8 mouse cellular contexts compared by ENCODE assay signal in the genomic region with DNA sequence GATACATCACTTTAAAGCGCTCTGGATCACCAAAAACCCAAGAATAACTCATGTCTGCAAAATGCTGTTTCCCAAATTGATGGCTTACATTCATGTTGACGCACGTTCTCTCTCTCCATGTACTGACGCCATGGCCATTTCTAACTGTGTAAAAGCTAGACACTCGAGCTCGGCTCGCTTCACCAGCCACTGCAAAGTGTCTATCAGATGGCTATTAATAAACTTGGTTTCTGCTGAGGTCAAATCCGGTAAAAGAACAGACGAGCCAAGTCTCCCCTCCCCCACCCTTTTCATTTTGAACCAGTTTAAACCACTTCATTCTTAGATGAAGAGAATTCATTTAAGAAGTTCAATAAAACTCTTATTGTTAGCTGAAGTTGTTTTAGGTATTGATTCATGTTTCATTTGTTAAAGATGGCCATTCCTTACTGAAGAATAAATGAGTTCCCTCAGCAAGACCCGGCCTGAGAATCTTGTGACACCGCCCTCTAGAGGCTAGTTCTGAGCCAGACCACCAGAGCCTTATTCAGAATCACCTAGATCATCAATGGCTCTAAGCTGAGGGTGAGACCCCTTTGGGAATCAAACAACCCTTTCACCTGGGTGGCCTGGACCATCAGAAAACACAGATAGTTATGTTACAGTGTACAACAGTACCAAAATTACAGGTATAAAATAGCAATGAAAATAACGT. TPM values are rescaled to one million over a fixed set of nuclear protein-coding genes. Genes with fewer than 3 reads are reported as not detected.
A peak's percentile ranks its signal among the peaks of the same experiment; 100 is the strongest.
DNase-seq lines count a peak whose midpoint lies in the region; ATAC-seq and TF ChIP-seq lines count a peak whose summit lies in the region.

No protein-coding gene starts in this region.

- WGBS in heart, embryonic 10.5 days = 51% methylated on average over 12 of the region's 12 CpGs
- WGBS in heart, embryonic 12.5 days = 42% methylated on average over 12 of the region's 12 CpGs
- 64% methylated on average over 12 of the region's 12 CpGs for WGBS in spleen, adult 2 months
- 73% methylated on average over 12 of the region's 12 CpGs for WGBS in embryonic facial prominence, embryonic 10.5 days
- 62% methylated on average over 12 of the region's 12 CpGs for WGBS in stomach, postnatal 0 days
- 76% methylated on average over 12 of the region's 12 CpGs for WGBS in hindbrain, embryonic 16.5 days

- H3K4me3 ChIP-seq in heart, embryonic 10.5 days = no peak overlapping the region
- no peak overlapping the region for H3K4me3 ChIP-seq in heart, embryonic 12.5 days
- H3K4me3 ChIP-seq in spleen, adult 2 months (ENCODE audit: extremely low read depth, insufficient read depth, insufficient read length) = no peak overlapping the region
- H3K4me3 ChIP-seq in embryonic facial prominence, embryonic 10.5 days = no peak overlapping the region
- no peak overlapping the region for H3K4me3 ChIP-seq in stomach, postnatal 0 days (ENCODE audit: low read depth, low read length)
- H3K4me3 ChIP-seq in hindbrain, embryonic 16.5 days (ENCODE audit: low read length) = no peak overlapping the region

- intact Hi-C loops in left cerebral cortex, postnatal 10 days (cut with DNase I) = no loop called here

- no peak overlapping the region for H3K27ac ChIP-seq in heart, embryonic 10.5 days
- no peak overlapping the region for H3K27ac ChIP-seq in heart, embryonic 12.5 days (ENCODE audit: poor library complexity, severe bottlenecking)
- H3K27ac ChIP-seq in spleen, adult 2 months (ENCODE audit: insufficient read depth, low read length) = no peak overlapping the region
- no peak overlapping the region for H3K27ac ChIP-seq in embryonic facial prominence, embryonic 10.5 days (replicated peaks)
- no peak overlapping the region for H3K27ac ChIP-seq in stomach, postnatal 0 days (replicated peaks)
- no peak overlapping the region for H3K27ac ChIP-seq in hindbrain, embryonic 16.5 days (ENCODE audit: low read depth, low read length)

- peaks cover 19% of the 10 kb centered on the region for H3K4me1 ChIP-seq in heart, embryonic 10.5 days
- peaks cover 20% of the 10 kb centered on the region for H3K4me1 ChIP-seq in heart, embryonic 12.5 days (replicated peaks)
- H3K4me1 ChIP-seq in spleen, adult 2 months (ENCODE audit: control insufficient read depth, insufficient read depth, insufficient read length) = no peaks in the 10 kb centered on the region
- H3K4me1 ChIP-seq in embryonic facial prominence, embryonic 10.5 days = peaks cover 13% of the 10 kb centered on the region
- no peaks in the 10 kb centered on the region for H3K4me1 ChIP-seq in stomach, postnatal 0 days (replicated peaks; ENCODE audit: control insufficient read depth, insufficient read depth)
- H3K4me1 ChIP-seq in hindbrain, embryonic 16.5 days (ENCODE audit: control insufficient read depth, insufficient read depth, low read depth, low read length) = peaks cover 7% of the 10 kb centered on the region

- peak; percentile 63 for DNase-seq in heart, embryonic 10.5 days (ENCODE audit: low spot score)
- no peak for DNase-seq in spleen, adult 2 months (ENCODE audit: low read depth in 1 of 2, low spot score in 2 of 2)
- no peak for DNase-seq in spleen, postnatal 36 days (ENCODE audit: low spot score in 2 of 2)
- peak; percentile 23 for DNase-seq in embryonic facial prominence, embryonic 10.5 days (ENCODE audit: low spot score)
- no peak for DNase-seq in stomach, postnatal 0 days (ENCODE audit: low spot score)
- DNase-seq in left cerebral cortex, postnatal 10 days (ENCODE audit: extremely low spot score in 1 of 2, low spot score in 2 of 2) = no peak

- H3K9me3 ChIP-seq in heart, embryonic 10.5 days = no peaks in the 10 kb centered on the region
- H3K9me3 ChIP-seq in heart, embryonic 12.5 days (replicated peaks) = no peaks in the 10 kb centered on the region
- no peaks in the 10 kb centered on the region for H3K9me3 ChIP-seq in embryonic facial prominence, embryonic 10.5 days
- H3K9me3 ChIP-seq in stomach, postnatal 0 days (ENCODE audit: control insufficient read depth, low read length) = no peaks in the 10 kb centered on the region
- H3K9me3 ChIP-seq in hindbrain, embryonic 16.5 days (ENCODE audit: control insufficient read depth, low read length) = no peaks in the 10 kb centered on the region

- ATAC-seq in heart, embryonic 12.5 days (ENCODE audit: insufficient number of reproducible peaks, low FRiP score) = no peak
- no peak for ATAC-seq in stomach, postnatal 0 days (ENCODE audit: low FRiP score, low TSS enrichment)
- no peak for ATAC-seq in hindbrain, embryonic 16.5 days

- H3K36me3 ChIP-seq in heart, embryonic 10.5 days = no peaks in the 10 kb centered on the region
- no peaks in the 10 kb centered on the region for H3K36me3 ChIP-seq in heart, embryonic 12.5 days
- no peaks in the 10 kb centered on the region for H3K36me3 ChIP-seq in spleen, adult 2 months (ENCODE audit: control insufficient read depth, insufficient read depth, low read length)
- H3K36me3 ChIP-seq in embryonic facial prominence, embryonic 10.5 days (replicated peaks) = no peaks in the 10 kb centered on the region
- H3K36me3 ChIP-seq in stomach, postnatal 0 days (ENCODE audit: control insufficient read depth, insufficient read depth, low read length) = no peaks in the 10 kb centered on the region
- no peaks in the 10 kb centered on the region for H3K36me3 ChIP-seq in hindbrain, embryonic 16.5 days (ENCODE audit: control insufficient read depth, insufficient read depth, low read length)

- H3K9ac ChIP-seq in heart, embryonic 12.5 days = no peak overlapping the region
- no peak overlapping the region for H3K9ac ChIP-seq in stomach, postnatal 0 days (ENCODE audit: low read length)
- H3K9ac ChIP-seq in hindbrain, embryonic 16.5 days (ENCODE audit: low read depth, low read length) = no peak overlapping the region

- H3K4me2 ChIP-seq in heart, embryonic 12.5 days = no peak overlapping the region
- H3K4me2 ChIP-seq in stomach, postnatal 0 days (replicated peaks; ENCODE audit: low read depth) = no peak overlapping the region
- H3K4me2 ChIP-seq in hindbrain, embryonic 16.5 days (ENCODE audit: low read length) = no peak overlapping the region

- TF ChIP-seq CTCF in spleen, adult 2 months (IDR thresholded peaks at IDR 0.05; ENCODE audit: extremely low read depth, insufficient read depth, insufficient read length, insufficient replicate concordance) = peak; percentile 13; the same call in 1 of the 2 replicates
- peak; percentile 58 for TF ChIP-seq CTCF in stomach, postnatal 0 days (IDR thresholded peaks at IDR 0.05; ENCODE audit: low read depth)

- TF ChIP-seq EP300 in stomach, postnatal 0 days (optimal IDR thresholded peaks at IDR 0.05) = no peak

- H3K27me3 ChIP-seq in heart, embryonic 10.5 days (ENCODE audit: insufficient read depth, poor library complexity, severe bottlenecking) = no peaks in the 10 kb centered on the region
- no peaks in the 10 kb centered on the region for H3K27me3 ChIP-seq in heart, embryonic 12.5 days (replicated peaks)
- no peaks in the 10 kb centered on the region for H3K27me3 ChIP-seq in spleen, adult 2 months (ENCODE audit: control insufficient read depth, insufficient read depth, low read length)
- H3K27me3 ChIP-seq in embryonic facial prominence, embryonic 10.5 days (replicated peaks; ENCODE audit: low read depth, poor library complexity, severe bottlenecking) = no peaks in the 10 kb centered on the region
- no peaks in the 10 kb centered on the region for H3K27me3 ChIP-seq in stomach, postnatal 0 days (ENCODE audit: control insufficient read depth, insufficient read depth, low read length)
- no peaks in the 10 kb centered on the region for H3K27me3 ChIP-seq in hindbrain, embryonic 16.5 days (replicated peaks; ENCODE audit: control insufficient read depth, insufficient read depth, low read length)

- no peak for TF ChIP-seq POLR2A in spleen, adult 2 months (IDR thresholded peaks at IDR 0.05; ENCODE audit: low read depth, low read length)

RNA-seq across cellular contexts. Expression of gene Ntsr2, which starts 14.0 kb away (rescaled TPM):
- not detected in 2 replicates for polyA plus RNA-seq in heart, embryonic 10.5 days (2016; fragmentation: Nextera tagmentation; extraction: Ambion mirVana)
- polyA plus RNA-seq in heart, embryonic 12.5 days (2016; fragmentation: Nextera tagmentation; extraction: Ambion mirVana) = not detected in 2 replicates
- polyA plus RNA-seq in spleen, adult 2 months (2012; rRNA removed) = 0.08 and 0.11 TPM in 2 replicates
- polyA plus RNA-seq in embryonic facial prominence, embryonic 10.5 days (2016; fragmentation: Nextera tagmentation; extraction: Ambion mirVana) = not detected in 2 replicates
- polyA plus RNA-seq in stomach, postnatal 0 days (2015; fragmentation: Nextera tagmentation; extraction: Ambion mirVana) = not detected in 2 replicates
- 5.8 and 8.4 TPM in 2 replicates for polyA plus RNA-seq in hindbrain, embryonic 16.5 days (2015; fragmentation: Nextera tagmentation; extraction: Ambion mirVana)
- total RNA-seq in left cerebral cortex, postnatal 10 days (2021) = 10 to 100 TPM; 63.1 to 78.5 TPM

RNA-seq across cellular contexts. Expression of gene Lpin1, which starts 28.5 kb away (rescaled TPM):
- 3.3 and 4.6 TPM in 2 replicates for polyA plus RNA-seq in heart, embryonic 10.5 days (2016; fragmentation: Nextera tagmentation; extraction: Ambion mirVana)
- 6.5 and 6.9 TPM in 2 replicates for polyA plus RNA-seq in heart, embryonic 12.5 days (2016; fragmentation: Nextera tagmentation; extraction: Ambion mirVana)
- polyA plus RNA-seq in spleen, adult 2 months (2012; rRNA removed) = 10.6 and 13.3 TPM in 2 replicates
- 6.2 and 6.7 TPM in 2 replicates for polyA plus RNA-seq in embryonic facial prominence, embryonic 10.5 days (2016; fragmentation: Nextera tagmentation; extraction: Ambion mirVana)
- 1.6 and 1.8 TPM in 2 replicates for polyA plus RNA-seq in stomach, postnatal 0 days (2015; fragmentation: Nextera tagmentation; extraction: Ambion mirVana)
- 14.8 and 18.0 TPM in 2 replicates for polyA plus RNA-seq in hindbrain, embryonic 16.5 days (2015; fragmentation: Nextera tagmentation; extraction: Ambion mirVana)
- total RNA-seq in left cerebral cortex, postnatal 10 days (2021) = 10 to 100 TPM; 14.4 to 15.4 TPM

Comparison
In these comparisons a context has a peak if more than half of its experiments do, and no peak if none do; other contexts are left out.
1. DNase-seq: peak in heart, embryonic 10.5 days (single experiment) and embryonic facial prominence, embryonic 10.5 days (single experiment); none in spleen, adult 2 months (0 of 2), spleen, postnatal 36 days (0 of 2), stomach, postnatal 0 days (single experiment) and left cerebral cortex, postnatal 10 days (0 of 2).